Mouse (Mus musculus): ENCODE measurements around the gene Tanc1.

Gene Tanc1

DNA sequence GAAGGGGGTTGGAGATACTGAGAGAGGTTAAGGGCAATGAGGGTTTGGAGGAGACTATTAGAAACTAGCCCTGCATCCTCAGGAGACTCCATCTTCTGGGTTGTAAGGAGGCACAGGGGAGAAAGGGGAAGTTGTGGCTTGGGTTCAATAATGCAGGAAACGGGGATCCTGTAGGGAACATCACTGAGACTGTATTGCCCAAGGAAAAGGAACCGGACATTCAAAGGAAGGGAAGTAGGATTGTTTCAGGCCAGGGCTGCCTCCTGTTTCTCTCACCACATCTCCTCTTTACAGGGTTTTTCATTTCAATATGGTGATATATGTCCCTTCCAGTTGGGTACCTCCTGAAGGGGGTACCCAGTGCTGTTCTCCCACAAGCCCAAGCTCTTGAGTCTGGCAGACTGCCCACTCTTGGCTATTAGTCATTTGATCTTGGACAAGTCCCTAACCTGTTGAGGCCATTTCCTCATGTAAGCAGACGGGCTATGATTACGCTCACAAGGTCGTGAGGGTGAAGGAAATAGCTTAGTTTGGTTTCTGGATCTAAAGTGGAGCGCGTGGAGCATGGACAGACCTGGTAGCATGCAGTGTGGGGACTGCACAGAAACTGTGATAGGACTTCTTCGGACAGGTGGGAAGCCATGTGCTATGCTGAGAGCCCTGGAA lies 191.0 kb downstream of the Tanc1 start:
- no peak for DNase-seq (ENCODE audit: low read depth, low spot score)
- H3K36me3 ChIP-seq (ENCODE audit: control insufficient read depth, insufficient read depth, low read length, poor library complexity, severe bottlenecking): no peaks in the 10 kb centered on the region
- no peaks in the 10 kb centered on the region for H3K27me3 ChIP-seq (ENCODE audit: control insufficient read depth, insufficient read depth, low read length, poor library complexity, severe bottlenecking)

DNA sequence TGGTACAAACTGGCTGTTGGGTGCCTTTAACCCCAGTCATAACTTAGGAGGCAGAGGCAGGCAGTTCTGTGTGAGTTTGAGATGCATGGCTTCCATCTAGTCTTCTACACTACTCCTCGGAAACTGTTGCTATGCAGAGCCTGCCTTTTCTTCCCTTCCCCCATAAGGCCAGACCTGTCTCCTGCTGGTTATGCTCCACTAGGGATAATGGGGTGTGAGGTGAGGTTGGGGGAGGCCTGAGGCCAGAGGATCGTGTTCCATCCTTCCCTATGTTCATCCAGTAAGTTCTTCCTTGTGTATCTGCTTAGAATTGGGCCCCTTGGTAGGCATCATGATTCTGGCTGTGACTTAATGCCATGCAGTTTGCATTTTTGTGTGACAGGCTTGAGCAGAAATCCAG lies 193.8 kb downstream of the Tanc1 start:
- Histone ChIP-seq H3K36me3 (ENCODE audit: control insufficient read depth, insufficient read depth, low read length, poor library complexity, severe bottlenecking) (no peaks in the 10 kb centered on the region), H3K27me3 (ENCODE audit: control insufficient read depth, insufficient read depth, low read length, poor library complexity, severe bottlenecking) (no peaks in the 10 kb centered on the region)
- no peak for DNase-seq (ENCODE audit: low read depth, low spot score)

DNA sequence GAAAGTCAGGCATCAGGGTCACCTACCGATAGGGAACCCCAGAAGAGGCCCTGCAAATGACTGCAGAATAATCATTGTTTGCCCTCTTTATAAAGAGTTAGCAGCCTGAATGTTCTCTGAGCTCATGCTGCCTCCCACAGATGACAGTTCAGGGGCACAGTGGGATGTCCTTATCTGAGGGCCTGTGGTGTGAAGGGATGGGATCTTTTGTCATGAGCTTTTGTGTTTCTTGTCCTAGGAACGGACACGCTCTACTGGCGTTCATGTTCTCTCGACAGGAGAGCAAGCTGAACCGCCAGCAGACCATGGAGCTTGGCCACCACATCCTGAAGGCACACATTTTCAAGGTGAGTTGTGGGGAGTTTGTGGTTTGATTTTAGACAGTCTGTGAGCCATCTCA lies 194.2 kb downstream of the Tanc1 start:
- H3K27me3 ChIP-seq (ENCODE audit: control insufficient read depth, insufficient read depth, low read length, poor library complexity, severe bottlenecking): no peaks in the 10 kb centered on the region
- DNase-seq (ENCODE audit: low read depth, low spot score): no peak

DNA sequence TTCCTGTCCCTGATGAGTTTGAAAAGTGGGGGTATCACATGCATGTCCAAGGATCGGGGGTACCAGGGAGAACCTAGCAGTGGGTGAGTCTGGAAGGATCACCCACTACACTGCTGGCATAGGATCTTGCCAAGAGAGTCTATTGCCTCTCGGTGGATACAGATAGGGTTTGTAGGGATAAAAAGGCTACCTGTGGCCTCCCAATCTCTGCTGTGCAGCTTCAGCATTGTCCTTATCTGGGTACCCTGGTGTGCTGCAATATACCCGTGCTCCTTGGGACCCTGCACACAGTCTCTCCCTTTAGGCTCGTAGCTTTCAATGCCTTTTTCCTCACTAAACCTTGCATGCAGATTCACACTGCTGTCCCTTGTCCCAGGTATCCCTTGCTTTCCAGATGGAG lies 196.8 kb downstream of the Tanc1 start:
- H3K27me3 ChIP-seq (ENCODE audit: control insufficient read depth, insufficient read depth, low read length, poor library complexity, severe bottlenecking): no peaks in the 10 kb centered on the region
- H3K36me3 ChIP-seq (ENCODE audit: control insufficient read depth, insufficient read depth, low read length, poor library complexity, severe bottlenecking): no peaks in the 10 kb centered on the region
- DNase-seq (ENCODE audit: low read depth, low spot score): no peak

More for the DNA sequence above, 194.2 kb downstream of the Tanc1 start:
- no peaks in the 10 kb centered on the region for H3K36me3 ChIP-seq (ENCODE audit: control insufficient read depth, insufficient read depth, low read length, poor library complexity, severe bottlenecking)

DNA sequence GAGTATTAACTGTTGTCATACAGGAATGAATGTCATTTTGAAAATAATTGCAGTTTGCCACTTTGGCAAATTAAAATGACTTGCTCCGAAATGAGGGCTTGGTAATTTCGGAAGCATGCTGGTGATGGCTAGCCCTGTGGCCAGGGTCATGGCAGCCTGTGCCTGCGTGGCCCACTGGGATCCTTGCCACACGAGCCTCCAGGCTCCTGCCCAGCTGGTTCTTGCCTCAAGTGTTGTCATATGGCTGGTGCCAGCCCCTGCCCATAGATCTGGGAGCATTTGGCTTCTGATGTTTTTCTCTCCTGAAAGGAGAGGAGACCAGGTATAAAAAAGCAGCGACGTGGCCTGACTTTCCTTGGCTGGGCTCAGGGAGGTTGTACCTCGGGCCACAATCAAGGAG lies 198.2 kb downstream of the Tanc1 start:
- no peaks in the 10 kb centered on the region for H3K36me3 ChIP-seq (ENCODE audit: control insufficient read depth, insufficient read depth, low read length, poor library complexity, severe bottlenecking)
- DNase-seq (ENCODE audit: low read depth, low spot score): no peak
- no peaks in the 10 kb centered on the region for H3K27me3 ChIP-seq (ENCODE audit: control insufficient read depth, insufficient read depth, low read length, poor library complexity, severe bottlenecking)

DNA sequence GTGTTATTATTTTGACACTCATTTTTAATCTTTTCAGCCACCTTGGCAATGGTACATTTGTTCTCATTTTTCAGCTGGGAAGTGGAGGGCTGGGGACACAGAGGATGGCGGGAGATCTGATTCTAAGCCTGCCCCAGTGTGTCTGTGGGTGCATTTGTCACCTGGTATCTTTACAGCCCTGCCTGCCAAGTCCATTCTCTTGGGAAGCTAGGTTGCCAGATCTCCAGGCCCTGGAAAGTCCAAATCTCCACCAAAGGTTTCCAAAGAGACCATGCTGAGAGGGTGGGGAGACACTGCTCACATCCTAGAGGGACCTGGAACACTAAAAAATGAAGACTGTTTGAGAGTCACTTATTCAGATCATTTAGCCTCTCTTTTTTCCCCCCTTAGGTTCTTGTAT lies 199.4 kb downstream of the Tanc1 start:
- DNase-seq (ENCODE audit: low read depth, low spot score): no peak
- Histone ChIP-seq H3K27me3 (ENCODE audit: control insufficient read depth, insufficient read depth, low read length, poor library complexity, severe bottlenecking) (no peaks in the 10 kb centered on the region), H3K36me3 (ENCODE audit: control insufficient read depth, insufficient read depth, low read length, poor library complexity, severe bottlenecking) (no peaks in the 10 kb centered on the region)

DNA sequence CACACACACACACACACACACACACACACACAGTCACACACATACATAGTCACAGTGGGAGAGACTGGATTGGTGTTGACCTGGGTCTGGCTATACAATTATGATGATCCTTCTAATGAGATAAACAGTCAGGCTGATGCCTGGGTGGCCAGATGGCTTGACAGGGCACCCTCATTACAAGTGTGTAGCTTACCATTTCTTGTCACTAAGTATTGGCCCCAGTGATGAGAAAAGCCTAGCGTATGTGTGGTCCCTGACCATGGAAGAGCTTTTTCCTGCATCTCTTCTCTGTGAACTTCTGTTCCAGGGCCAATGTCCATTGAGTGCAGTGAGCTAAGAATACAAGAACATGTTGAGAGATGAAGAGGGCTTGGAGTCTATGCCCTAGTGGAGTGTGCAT lies 200.8 kb downstream of the Tanc1 start:
- Histone ChIP-seq H3K27me3 (ENCODE audit: control insufficient read depth, insufficient read depth, low read length, poor library complexity, severe bottlenecking) (no peaks in the 10 kb centered on the region), H3K36me3 (ENCODE audit: control insufficient read depth, insufficient read depth, low read length, poor library complexity, severe bottlenecking) (no peaks in the 10 kb centered on the region)
- DNase-seq (ENCODE audit: low read depth, low spot score): no peak

DNA sequence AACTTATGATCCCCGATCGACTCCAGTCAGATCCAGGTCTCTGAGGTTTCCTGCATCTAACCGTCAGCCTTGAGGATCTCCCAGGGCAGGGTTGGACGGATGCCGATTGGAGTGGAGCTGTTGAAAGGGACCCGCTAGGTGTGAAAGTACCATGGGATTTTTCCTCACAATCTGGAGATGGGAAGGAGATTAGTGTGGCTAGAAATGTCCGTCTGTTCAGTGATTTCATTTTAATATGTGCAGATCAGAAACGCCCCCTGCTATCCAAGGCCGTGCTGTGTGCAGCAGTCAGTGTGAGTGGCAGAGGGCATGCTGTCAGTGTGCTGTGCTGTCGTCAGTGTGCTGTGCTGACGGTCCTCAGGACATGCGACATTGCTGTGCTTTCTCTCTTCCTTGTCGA lies 201.6 kb downstream of the Tanc1 start:
- Histone ChIP-seq H3K27me3 (ENCODE audit: control insufficient read depth, insufficient read depth, low read length, poor library complexity, severe bottlenecking) (no peaks in the 10 kb centered on the region), H3K36me3 (ENCODE audit: control insufficient read depth, insufficient read depth, low read length, poor library complexity, severe bottlenecking) (no peaks in the 10 kb centered on the region)
- no peak for DNase-seq (ENCODE audit: low read depth, low spot score)

DNA sequence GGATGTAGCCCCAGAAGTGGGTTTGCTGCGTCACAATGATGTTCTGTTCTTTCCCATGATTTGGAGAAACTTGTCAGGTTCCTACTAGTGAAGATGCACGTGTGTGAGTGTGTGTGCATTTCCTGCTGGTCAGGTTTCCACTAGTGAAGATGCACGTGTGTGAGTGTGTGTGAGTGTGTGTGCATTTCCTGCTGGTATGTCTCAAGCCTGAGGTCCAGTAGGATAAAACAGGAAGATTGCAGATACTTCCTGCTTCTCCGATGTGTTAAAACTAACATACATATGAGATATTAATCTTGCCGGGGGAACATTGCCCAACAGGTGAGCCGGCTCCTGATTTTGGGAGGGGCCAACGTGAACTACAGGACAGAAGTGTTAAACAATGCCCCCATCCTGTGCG lies 203.2 kb downstream of the Tanc1 start:
- no peaks in the 10 kb centered on the region for H3K27me3 ChIP-seq (ENCODE audit: control insufficient read depth, insufficient read depth, low read length, poor library complexity, severe bottlenecking)
- H3K36me3 ChIP-seq (ENCODE audit: control insufficient read depth, insufficient read depth, low read length, poor library complexity, severe bottlenecking): no peaks in the 10 kb centered on the region
- DNase-seq (ENCODE audit: low read depth, low spot score): no peak

DNA sequence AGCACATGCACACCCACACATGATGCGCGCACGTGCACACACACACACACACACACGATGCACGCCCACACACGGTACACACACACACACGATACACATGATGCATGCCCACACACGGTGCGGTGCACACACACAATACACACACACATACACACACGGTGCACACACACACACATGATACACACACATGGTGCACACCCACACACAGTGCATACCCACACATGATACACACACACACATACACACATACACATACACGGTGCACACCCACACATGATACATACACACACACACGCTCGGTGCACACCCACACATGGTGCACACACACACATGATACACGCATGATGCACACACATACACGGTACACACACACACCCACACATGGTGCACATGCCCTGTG lies 206.8 kb downstream of the Tanc1 start:
- no peak for DNase-seq (ENCODE audit: low read depth, low spot score)
- Histone ChIP-seq H3K27me3 (ENCODE audit: control insufficient read depth, insufficient read depth, low read length, poor library complexity, severe bottlenecking) (no peaks in the 10 kb centered on the region), H3K36me3 (ENCODE audit: control insufficient read depth, insufficient read depth, low read length, poor library complexity, severe bottlenecking) (no peaks in the 10 kb centered on the region)

DNA sequence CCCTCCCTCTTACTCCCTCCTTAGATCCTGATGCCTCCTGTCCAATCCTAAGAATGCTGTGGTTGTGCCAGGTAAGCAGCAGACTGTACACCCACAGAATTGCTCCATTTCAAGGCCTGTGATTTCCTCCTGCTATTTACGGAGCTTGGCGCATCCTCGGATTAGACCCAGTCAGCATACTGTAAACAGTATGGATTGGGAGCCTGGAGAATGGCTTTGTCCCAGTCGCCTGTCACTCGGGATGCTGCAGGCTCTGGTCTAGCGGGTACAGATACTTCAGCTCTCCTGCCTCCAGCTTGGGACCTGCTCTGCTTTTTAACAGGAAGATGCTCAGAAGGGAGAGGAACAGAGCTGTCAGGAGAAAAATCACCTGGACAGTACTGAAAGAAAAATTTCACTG lies 207.6 kb downstream of the Tanc1 start:
- no peaks in the 10 kb centered on the region for H3K36me3 ChIP-seq (ENCODE audit: control insufficient read depth, insufficient read depth, low read length, poor library complexity, severe bottlenecking)
- H3K27me3 ChIP-seq (ENCODE audit: control insufficient read depth, insufficient read depth, low read length, poor library complexity, severe bottlenecking): no peaks in the 10 kb centered on the region
- DNase-seq (ENCODE audit: low read depth, low spot score): no peak

DNA sequence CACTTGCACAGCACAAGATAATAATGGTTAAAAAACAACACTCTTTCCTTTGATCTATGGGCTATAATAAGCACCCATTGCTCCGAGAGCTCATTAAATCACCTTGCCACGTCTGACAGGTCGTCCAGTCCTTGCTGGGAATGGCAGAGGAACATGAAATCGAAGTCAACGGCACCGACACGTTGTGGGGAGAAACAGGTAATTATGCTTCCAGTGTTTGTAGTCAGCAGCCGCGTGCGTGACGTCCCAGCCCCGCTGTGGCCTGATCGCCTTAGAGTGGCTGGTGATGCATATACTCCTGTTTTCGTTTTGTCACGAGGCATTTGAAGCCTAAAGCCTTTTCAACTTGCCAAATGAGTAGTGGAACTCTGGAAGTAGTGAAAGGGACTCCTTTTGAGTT lies 208.2 kb downstream of the Tanc1 start:
- no peaks in the 10 kb centered on the region for H3K36me3 ChIP-seq (ENCODE audit: control insufficient read depth, insufficient read depth, low read length, poor library complexity, severe bottlenecking)
- no peaks in the 10 kb centered on the region for H3K27me3 ChIP-seq (ENCODE audit: control insufficient read depth, insufficient read depth, low read length, poor library complexity, severe bottlenecking)
- DNase-seq (ENCODE audit: low read depth, low spot score): no peak

DNA sequence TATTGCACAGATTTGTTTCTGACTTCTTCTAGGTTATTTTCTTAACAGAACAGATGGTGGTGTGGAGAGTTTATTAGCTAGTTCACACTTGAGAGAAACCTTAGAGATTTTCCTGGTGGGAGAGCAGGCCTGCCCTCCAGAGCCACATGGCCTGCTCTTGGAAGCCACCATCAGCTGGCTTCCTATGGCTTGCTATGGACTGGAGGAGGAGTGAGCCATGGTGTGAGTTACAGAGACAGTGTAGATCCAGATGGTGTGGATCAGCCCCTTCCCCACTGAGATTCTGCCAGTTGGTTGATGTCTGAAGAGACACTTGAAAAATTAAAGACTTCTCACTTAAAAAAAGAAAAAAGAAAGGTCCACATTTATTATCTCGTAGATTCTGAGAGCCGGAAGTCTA lies 209.2 kb downstream of the Tanc1 start:
- Histone ChIP-seq H3K36me3 (ENCODE audit: control insufficient read depth, insufficient read depth, low read length, poor library complexity, severe bottlenecking) (no peaks in the 10 kb centered on the region), H3K27me3 (ENCODE audit: control insufficient read depth, insufficient read depth, low read length, poor library complexity, severe bottlenecking) (no peaks in the 10 kb centered on the region)
- DNase-seq (ENCODE audit: low read depth, low spot score): no peak

DNA sequence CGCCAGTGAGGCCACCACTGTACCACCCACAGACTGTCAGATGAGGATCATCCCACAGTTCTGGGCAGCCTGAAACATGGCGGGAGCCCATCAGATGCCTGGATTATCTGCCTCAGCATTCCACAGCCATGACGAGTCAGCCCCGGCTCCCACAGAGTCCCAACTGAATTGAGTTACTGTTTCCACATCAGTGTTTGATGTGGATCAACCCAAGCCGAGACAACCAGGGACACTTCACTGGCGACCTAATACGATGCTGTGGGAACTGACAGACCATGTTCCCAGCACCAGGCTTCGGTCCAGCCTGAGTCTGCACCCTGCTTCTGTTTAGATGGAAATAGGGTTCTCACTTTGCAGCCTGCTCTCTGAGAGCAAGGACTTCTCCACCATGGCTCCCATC lies 212.4 kb downstream of the Tanc1 start:
- no peak for DNase-seq (ENCODE audit: low read depth, low spot score)
- Histone ChIP-seq H3K27me3 (ENCODE audit: control insufficient read depth, insufficient read depth, low read length, poor library complexity, severe bottlenecking) (no peaks in the 10 kb centered on the region), H3K36me3 (ENCODE audit: control insufficient read depth, insufficient read depth, low read length, poor library complexity, severe bottlenecking) (no peaks in the 10 kb centered on the region)

DNA sequence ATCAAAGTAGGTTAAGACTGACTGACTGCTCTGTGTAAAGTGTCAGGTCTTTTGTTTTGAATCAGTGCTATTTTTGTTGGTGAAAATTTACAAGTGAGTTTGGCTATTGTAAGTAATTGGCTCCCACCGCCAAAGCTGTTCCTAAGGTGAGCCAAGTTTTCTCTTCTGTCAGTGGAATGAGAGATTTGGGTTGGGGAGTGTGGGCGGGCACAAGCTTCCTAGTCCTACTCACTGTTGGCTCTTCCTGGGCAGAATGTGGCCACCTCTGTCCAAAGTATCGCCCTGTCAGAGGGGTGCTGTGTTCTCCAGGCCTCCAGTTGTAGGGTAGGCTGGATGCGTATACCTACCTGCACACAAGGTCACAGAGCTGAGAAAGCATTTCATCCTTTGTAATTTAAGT lies 213.5 kb downstream of the Tanc1 start:
- H3K27me3 ChIP-seq (ENCODE audit: control insufficient read depth, insufficient read depth, low read length, poor library complexity, severe bottlenecking): no peaks in the 10 kb centered on the region
- DNase-seq (ENCODE audit: low read depth, low spot score): no peak
- no peaks in the 10 kb centered on the region for H3K36me3 ChIP-seq (ENCODE audit: control insufficient read depth, insufficient read depth, low read length, poor library complexity, severe bottlenecking)

DNA sequence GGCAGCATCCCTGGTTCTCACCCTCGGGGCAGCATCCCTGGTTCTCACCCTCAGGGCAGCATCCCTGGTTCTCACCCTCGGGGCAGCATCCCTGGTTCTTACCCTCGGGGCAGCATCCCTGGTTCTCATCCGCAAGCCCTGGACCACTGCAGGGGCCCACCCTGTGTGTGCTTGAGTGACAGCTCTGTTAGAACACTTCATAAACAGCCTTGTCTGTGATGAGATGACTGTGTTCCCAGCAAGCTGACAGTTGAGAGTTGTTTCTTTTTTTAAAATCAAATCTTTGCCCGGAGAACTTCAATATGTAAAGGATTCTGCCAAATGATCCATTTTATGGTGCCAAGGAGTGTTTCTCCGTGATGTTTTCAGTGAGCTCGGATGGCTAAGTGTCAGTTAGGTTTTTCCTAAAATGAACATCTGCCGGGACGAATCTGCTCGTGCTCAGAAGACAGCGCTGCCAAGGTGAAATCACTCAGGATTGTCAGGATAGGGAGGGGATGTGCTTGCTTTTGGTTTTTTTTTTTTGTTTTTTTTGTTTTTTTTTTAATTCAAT lies 216.3 kb downstream of the Tanc1 start:
- no peak for DNase-seq (ENCODE audit: low read depth, low spot score)
- Histone ChIP-seq H3K36me3 (ENCODE audit: control insufficient read depth, insufficient read depth, low read length, poor library complexity, severe bottlenecking) (no peaks in the 10 kb centered on the region), H3K27me3 (ENCODE audit: control insufficient read depth, insufficient read depth, low read length, poor library complexity, severe bottlenecking) (no peaks in the 10 kb centered on the region)
